Mouse (Mus musculus): Measurements from ENCODE around the gene Spats2l. TPM values are rescaled to one million over a fixed set of nuclear protein-coding genes. Genes with fewer than 3 reads are reported as not detected.

Gene Spats2l
- total and polyA plus RNA-seq, 3 experiments = not detected

DNA sequence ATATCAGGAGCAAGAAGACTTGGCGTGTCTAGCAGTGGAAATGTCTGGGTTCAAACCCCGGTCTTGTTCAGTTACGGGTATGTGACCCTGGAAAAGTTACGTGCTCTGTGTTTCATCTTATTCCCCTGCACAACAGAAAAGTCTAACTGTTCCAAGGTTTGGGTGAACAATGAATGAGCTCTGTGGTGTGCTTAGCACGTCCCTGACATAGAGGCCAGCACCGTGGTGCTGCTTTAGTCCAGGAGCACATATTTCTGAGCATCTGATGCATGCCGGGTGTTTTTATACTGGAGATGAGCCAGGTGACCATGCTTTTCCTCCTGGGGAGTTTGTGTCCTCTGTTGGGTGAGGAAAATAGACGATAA is 116.9 kb downstream of the Spats2l start:
- TF ChIP-seq SIN3A (IDR thresholded peaks at IDR 0.05; ENCODE audit: low read length) = no peak
- no peak for TF ChIP-seq ZMIZ1 (IDR thresholded peaks at IDR 0.05; ENCODE audit: low read depth, low read length)
- no peak for TF ChIP-seq UBTF (IDR thresholded peaks at IDR 0.05; ENCODE audit: borderline replicate concordance, insufficient read depth, low read depth, low read length)
- TF ChIP-seq POLR2AphosphoS2 (IDR thresholded peaks at IDR 0.05; ENCODE audit: low read length) = no peak
- no peak for TF ChIP-seq TCF12 (IDR thresholded peaks at IDR 0.05; ENCODE audit: low read depth, low read length)
- no peaks in the 10 kb centered on the region for H3K36me3 ChIP-seq (ENCODE audit: control insufficient read depth in 1 of 2, insufficient read depth in 2 of 2, low read length in 2 of 2)
- H3K27me3 ChIP-seq (ENCODE audit: control insufficient read depth in 1 of 2, insufficient read depth in 2 of 2, low read length in 2 of 2) = peaks cover 0 to 1% of the 10 kb centered on the region in 2 experiments; a peak in 3 of 4 replicates
- no peak overlapping the region for H3K27ac ChIP-seq (ENCODE audit: control insufficient read depth, low read depth, low read length)
- no peaks in the 10 kb centered on the region for H3K9me3 ChIP-seq (replicated peaks; ENCODE audit: insufficient read depth, low read length)
- H3K4me1 ChIP-seq (ENCODE audit: control insufficient read depth in 1 of 2, insufficient read depth in 2 of 2, low read length in 2 of 2) = no peaks in the 10 kb centered on the region
- DNase-seq (ENCODE audit: low read depth, low spot score) = no peak
- H3K9ac ChIP-seq (ENCODE audit: control insufficient read depth, low read depth, low read length, poor library complexity, severe bottlenecking) = no peak overlapping the region
- H3K4me3 ChIP-seq (ENCODE audit: control insufficient read depth in 1 of 2, insufficient read depth in 1 of 2, low read depth in 2 of 2, low read length in 2 of 2) = no peak overlapping the region
- no peaks in the 10 kb centered on the region for H3K79me2 ChIP-seq (ENCODE audit: control insufficient read depth, insufficient read depth, low read length, poor library complexity)

DNA sequence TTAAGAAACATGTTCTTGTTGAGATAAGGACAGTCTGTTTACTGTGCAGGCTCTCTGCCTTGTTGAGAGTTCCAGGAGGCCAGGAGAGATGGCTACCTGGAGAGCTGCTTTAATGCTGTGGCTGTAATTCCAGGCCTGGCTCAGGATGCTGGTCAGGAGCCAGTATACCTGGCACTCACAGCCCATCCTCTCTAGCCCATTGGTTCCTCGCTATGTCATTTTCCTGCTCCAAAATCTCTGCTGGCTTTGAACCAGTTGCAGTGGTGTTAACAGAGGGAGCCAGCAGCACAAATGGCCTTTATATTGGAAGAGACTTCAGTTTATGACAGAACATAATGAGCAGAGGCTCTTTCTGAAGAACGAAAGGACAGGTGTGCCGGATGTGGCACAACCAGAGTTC is 127.5 kb downstream of the Spats2l start:
- no peaks in the 10 kb centered on the region for H3K9me3 ChIP-seq (replicated peaks; ENCODE audit: insufficient read depth, low read length)
- TF ChIP-seq USF2 (IDR thresholded peaks at IDR 0.05; ENCODE audit: borderline replicate concordance in 1 of 2, insufficient read depth in 1 of 2, low read depth in 1 of 2, low read length in 2 of 2) = no peak
- no peak for TF ChIP-seq TBP (IDR thresholded peaks at IDR 0.05; ENCODE audit: low read depth, low read length)
- no peak for TF ChIP-seq MYB (IDR thresholded peaks at IDR 0.05; ENCODE audit: low read depth, low read length)
- no peak for TF ChIP-seq BHLHE40 (IDR thresholded peaks at IDR 0.05; ENCODE audit: borderline replicate concordance, low read depth, low read length)
- no peak for TF ChIP-seq SIN3A (IDR thresholded peaks at IDR 0.05; ENCODE audit: low read length)
- TF ChIP-seq UBTF (IDR thresholded peaks at IDR 0.05; ENCODE audit: borderline replicate concordance, insufficient read depth, low read depth, low read length) = no peak
- TF ChIP-seq MYC (IDR thresholded peaks at IDR 0.05; ENCODE audit: low read depth, low read length) = no peak
- no peak for TF ChIP-seq E2F4 (IDR thresholded peaks at IDR 0.05; ENCODE audit: borderline replicate concordance, low read depth, low read length)
- TF ChIP-seq ZKSCAN1 (IDR thresholded peaks at IDR 0.05; ENCODE audit: low read depth, low read length) = no peak
- TF ChIP-seq POLR2AphosphoS5 (IDR thresholded peaks at IDR 0.05; ENCODE audit: borderline replicate concordance, low read depth, low read length) = no peak
- TF ChIP-seq RAD21 (IDR thresholded peaks at IDR 0.05; ENCODE audit: low read depth, low read length) = no peak
- no peak for TF ChIP-seq GATA1 (IDR thresholded peaks at IDR 0.05; ENCODE audit: low read depth, low read length)
- TF ChIP-seq HCFC1 (IDR thresholded peaks at IDR 0.05; ENCODE audit: low read depth, low read length) = no peak
- TF ChIP-seq POLR2AphosphoS2 (IDR thresholded peaks at IDR 0.05; ENCODE audit: low read length) = no peak
- TF ChIP-seq KAT2A (conservative IDR thresholded peaks at IDR 0.05; ENCODE audit: low read depth, low read length) = no peak
- TF ChIP-seq SMC3 (IDR thresholded peaks at IDR 0.05; ENCODE audit: low read depth, low read length) = no peak
- TF ChIP-seq MEF2A (IDR thresholded peaks at IDR 0.05; ENCODE audit: extremely low read depth, insufficient replicate concordance, low read depth, low read length, poor library complexity, severe bottlenecking) = no peak
- TF ChIP-seq JUND (IDR thresholded peaks at IDR 0.05; ENCODE audit: low read depth, low read length) = no peak
- no peak for TF ChIP-seq ETS1 (IDR thresholded peaks at IDR 0.05; ENCODE audit: low read depth, low read length)
- DNase-seq (ENCODE audit: low read depth, low spot score) = no peak
- no peaks in the 10 kb centered on the region for H3K4me1 ChIP-seq (ENCODE audit: control insufficient read depth in 1 of 2, insufficient read depth in 2 of 2, low read length in 2 of 2)
- no peak overlapping the region for H3K4me3 ChIP-seq (ENCODE audit: control insufficient read depth in 1 of 2, insufficient read depth in 1 of 2, low read depth in 2 of 2, low read length in 2 of 2)
- no peak overlapping the region for H3K9ac ChIP-seq (ENCODE audit: control insufficient read depth, low read depth, low read length, poor library complexity, severe bottlenecking)
- H3K36me3 ChIP-seq (ENCODE audit: control insufficient read depth in 1 of 2, insufficient read depth in 2 of 2, low read length in 2 of 2) = no peaks in the 10 kb centered on the region
- H3K27me3 ChIP-seq (ENCODE audit: control insufficient read depth in 1 of 2, insufficient read depth in 2 of 2, low read length in 2 of 2) = no peaks in the 10 kb centered on the region; a peak in 2 of 4 replicates
- no peaks in the 10 kb centered on the region for H3K79me2 ChIP-seq (ENCODE audit: control insufficient read depth, insufficient read depth, low read length, poor library complexity)
- H3K27ac ChIP-seq (ENCODE audit: control insufficient read depth, low read depth, low read length) = no peak overlapping the region

Data from MEL (cell line).